Mouse (Mus musculus): ENCODE results near the gene Paxbp1. TPM values are rescaled to one million over a fixed set of nuclear protein-coding genes. Genes with fewer than 3 reads are reported as not detected.
A peak's percentile ranks its signal among the peaks of the same experiment; 100 is the strongest.

Gene Paxbp1
- total RNA-seq, 1 experiment, result 57.9 TPM

GRCm38 (mm10) chr16:91043461-91044248 lies 688 bp downstream of the Paxbp1 start:
- Histone ChIP-seq H3K4me1 (ENCODE audit: control insufficient read depth in 2 of 2, insufficient read depth in 2 of 2, low read length in 2 of 2, poor library complexity in 1 of 2) (peaks cover 1 to 2% of the 10 kb centered on the region in 2 experiments; a peak in 1 of 4 replicates), H3K36me3 (ENCODE audit: control insufficient read depth, insufficient read depth, low read length, poor library complexity, severe bottlenecking) (peaks cover 7% of the 10 kb centered on the region), H3K9ac (ENCODE audit: insufficient read depth, low read depth, low read length, poor library complexity, severe bottlenecking) (peak overlapping the region; percentile 90), H3K9me3 (ENCODE audit: control insufficient read depth, insufficient read depth, low read depth, low read length) (no peaks in the 10 kb centered on the region), H3K27ac (ENCODE audit: insufficient read depth, low read depth, low read length, poor library complexity, severe bottlenecking) (peak overlapping the region; percentile 69), H3K4me3 (ENCODE audit: insufficient read depth in 1 of 2, low read depth in 1 of 2, low read length in 2 of 2, poor library complexity in 1 of 2, severe bottlenecking in 1 of 2) (peak overlapping the region; percentile 81 to 93)
- in situ Hi-C loops (cut with MboI; ENCODE audit: low sequenced_read_pairs in 2 of 2, unreplicated experiment in 2 of 2), result no loop called here
- TF ChIP-seq ZNF384 (IDR thresholded peaks at IDR 0.05; ENCODE audit: low read depth, low read length), result no peak
- peak; percentile 26; the same call in 1 of the 2 replicates for TF ChIP-seq CHD2 (IDR thresholded peaks at IDR 0.05; ENCODE audit: low read depth, low read length)
- TF ChIP-seq HCFC1 (IDR thresholded peaks at IDR 0.05; ENCODE audit: borderline replicate concordance, insufficient read depth, low read length), result no peak
- TF ChIP-seq MAFK (IDR thresholded peaks at IDR 0.05; ENCODE audit: insufficient read depth, low read depth, low read length), result no peak
- TF ChIP-seq ZC3H11A (IDR thresholded peaks at IDR 0.05; ENCODE audit: borderline replicate concordance, low read depth, low read length), result no peak
- peak; percentile 42 for DNase-seq (ENCODE audit: low read depth, low spot score)

- Histone ChIP-seq H3K27ac (ENCODE audit: insufficient read depth, low read depth, low read length, poor library complexity, severe bottlenecking) (no peak overlapping the region), H3K9ac (ENCODE audit: insufficient read depth, low read depth, low read length, poor library complexity, severe bottlenecking) (no peak overlapping the region), H3K9me3 (ENCODE audit: control insufficient read depth, insufficient read depth, low read depth, low read length) (no peaks in the 10 kb centered on the region), H3K4me1 (ENCODE audit: control insufficient read depth in 2 of 2, insufficient read depth in 2 of 2, low read length in 2 of 2, poor library complexity in 1 of 2) (0 out of 4 replicates have a peak, but pooled peaks cover 0 to 2% of the 10 kb centered on the region in 2 experiments), H3K36me3 (ENCODE audit: control insufficient read depth, insufficient read depth, low read length, poor library complexity, severe bottlenecking) (peaks cover 9% of the 10 kb centered on the region), H3K4me3 (ENCODE audit: insufficient read depth in 1 of 2, low read depth in 1 of 2, low read length in 2 of 2, poor library complexity in 1 of 2, severe bottlenecking in 1 of 2) (peak overlapping the region in 1 of 2 experiments; percentile 93; a peak in 1 of 4 replicates)
- in situ Hi-C loops (cut with MboI; ENCODE audit: low sequenced_read_pairs in 2 of 2, unreplicated experiment in 2 of 2), result no loop called here
- DNase-seq (ENCODE audit: low read depth, low spot score), result no peak
- TF ChIP-seq ZC3H11A (IDR thresholded peaks at IDR 0.05; ENCODE audit: borderline replicate concordance, low read depth, low read length), result no peak
- no peak for TF ChIP-seq CHD2 (IDR thresholded peaks at IDR 0.05; ENCODE audit: low read depth, low read length)
- TF ChIP-seq ZNF384 (IDR thresholded peaks at IDR 0.05; ENCODE audit: low read depth, low read length), result no peak
- TF ChIP-seq MAFK (IDR thresholded peaks at IDR 0.05; ENCODE audit: insufficient read depth, low read depth, low read length), result no peak
- no peak for TF ChIP-seq HCFC1 (IDR thresholded peaks at IDR 0.05; ENCODE audit: borderline replicate concordance, insufficient read depth, low read length)
Measured at GRCm38 (mm10) chr16:91042640-91043039, 1.7 kb downstream of the Paxbp1 start.

DNA sequence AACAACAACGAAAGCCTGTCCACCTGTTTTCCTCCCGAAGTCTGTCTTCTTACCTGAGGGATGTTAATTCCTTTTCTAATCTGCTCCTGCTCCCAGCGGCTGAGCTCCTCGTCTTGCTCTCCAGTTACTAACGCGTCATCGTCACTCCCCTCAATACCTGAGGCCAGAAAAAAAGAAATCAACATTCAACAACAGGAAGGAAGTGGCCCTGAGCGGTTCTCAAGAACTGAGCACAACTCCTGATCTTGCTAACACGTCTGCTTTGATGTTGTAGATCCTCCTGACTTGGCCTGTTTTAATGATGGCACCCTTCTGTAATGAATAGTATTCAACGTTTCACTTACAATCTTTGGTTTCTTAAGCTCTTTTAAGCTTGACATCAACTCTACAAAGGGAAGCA lies 8.5 kb downstream of the Paxbp1 start:
- Histone ChIP-seq H3K4me3 (ENCODE audit: insufficient read depth in 1 of 2, low read depth in 1 of 2, low read length in 2 of 2, poor library complexity in 1 of 2, severe bottlenecking in 1 of 2) (no peak overlapping the region), H3K9ac (ENCODE audit: insufficient read depth, low read depth, low read length, poor library complexity, severe bottlenecking) (no peak overlapping the region), H3K9me3 (ENCODE audit: control insufficient read depth, insufficient read depth, low read depth, low read length) (no peaks in the 10 kb centered on the region), H3K27ac (ENCODE audit: insufficient read depth, low read depth, low read length, poor library complexity, severe bottlenecking) (no peak overlapping the region), H3K36me3 (ENCODE audit: control insufficient read depth, insufficient read depth, low read length, poor library complexity, severe bottlenecking) (peaks cover 34% of the 10 kb centered on the region), H3K4me1 (ENCODE audit: control insufficient read depth in 2 of 2, insufficient read depth in 2 of 2, low read length in 2 of 2, poor library complexity in 1 of 2) (no peaks in the 10 kb centered on the region)
- in situ Hi-C loops (cut with MboI; ENCODE audit: low sequenced_read_pairs in 2 of 2, unreplicated experiment in 2 of 2), result no loop called here
- no peak for DNase-seq (ENCODE audit: low read depth, low spot score)
- TF ChIP-seq CHD2 (IDR thresholded peaks at IDR 0.05; ENCODE audit: low read depth, low read length) (no peak), HCFC1 (IDR thresholded peaks at IDR 0.05; ENCODE audit: borderline replicate concordance, insufficient read depth, low read length) (no peak), ZNF384 (IDR thresholded peaks at IDR 0.05; ENCODE audit: low read depth, low read length) (no peak), MAFK (IDR thresholded peaks at IDR 0.05; ENCODE audit: insufficient read depth, low read depth, low read length) (no peak)

DNA sequence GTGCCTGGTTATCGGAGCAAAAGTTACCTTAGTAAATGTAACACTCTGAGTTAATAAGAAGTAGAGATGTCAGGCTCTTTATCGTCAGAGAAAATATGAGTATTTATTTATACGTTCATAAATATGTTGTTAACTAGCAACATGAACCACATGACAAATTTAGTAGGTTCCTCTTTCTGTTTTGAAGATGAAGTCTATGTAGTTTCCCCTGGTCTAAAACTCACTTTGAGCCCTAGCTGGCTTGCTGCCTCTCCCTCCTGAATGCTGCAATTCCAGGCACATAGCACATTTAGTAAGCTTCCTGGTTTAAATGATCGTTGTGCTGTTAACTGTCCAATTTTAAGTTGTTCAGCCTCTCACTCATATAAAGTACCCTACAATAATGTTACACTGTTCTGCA lies 13.6 kb downstream of the Paxbp1 start:
- no peak overlapping the region for H3K4me3 ChIP-seq (ENCODE audit: insufficient read depth in 1 of 2, low read depth in 1 of 2, low read length in 2 of 2, poor library complexity in 1 of 2, severe bottlenecking in 1 of 2)
- H3K9me3 ChIP-seq (ENCODE audit: control insufficient read depth, insufficient read depth, low read depth, low read length), result no peaks in the 10 kb centered on the region
- no peak overlapping the region for H3K9ac ChIP-seq (ENCODE audit: insufficient read depth, low read depth, low read length, poor library complexity, severe bottlenecking)
- DNase-seq (ENCODE audit: low read depth, low spot score), result no peak
- H3K4me1 ChIP-seq (ENCODE audit: control insufficient read depth in 2 of 2, insufficient read depth in 2 of 2, low read length in 2 of 2, poor library complexity in 1 of 2), result no peaks in the 10 kb centered on the region
- H3K36me3 ChIP-seq (ENCODE audit: control insufficient read depth, insufficient read depth, low read length, poor library complexity, severe bottlenecking), result peaks cover 34% of the 10 kb centered on the region
- in situ Hi-C loops (cut with MboI; ENCODE audit: low sequenced_read_pairs in 2 of 2, unreplicated experiment in 2 of 2), result no loop called here
- H3K27ac ChIP-seq (ENCODE audit: insufficient read depth, low read depth, low read length, poor library complexity, severe bottlenecking), result no peak overlapping the region
- no peak for TF ChIP-seq MAFK (IDR thresholded peaks at IDR 0.05; ENCODE audit: insufficient read depth, low read depth, low read length)
- TF ChIP-seq CHD2 (IDR thresholded peaks at IDR 0.05; ENCODE audit: low read depth, low read length), result no peak
- no peak for TF ChIP-seq ZNF384 (IDR thresholded peaks at IDR 0.05; ENCODE audit: low read depth, low read length)
- no peak for TF ChIP-seq ZC3H11A (IDR thresholded peaks at IDR 0.05; ENCODE audit: borderline replicate concordance, low read depth, low read length)
- TF ChIP-seq HCFC1 (IDR thresholded peaks at IDR 0.05; ENCODE audit: borderline replicate concordance, insufficient read depth, low read length), result no peak
